Mouse (Mus musculus): ENCODE data around the gene Rpl24. TPM values are rescaled to one million over a fixed set of nuclear protein-coding genes. Genes with fewer than 3 reads are reported as not detected.

The Rpl24 gene
- total RNA-seq, 2 experiments from 2014 or later = 532 to 562 TPM

Other genes starting within 250 kb of the Rpl24 start
- gene Nfkbiz, start 127.4 kb upstream of the Rpl24 start, total RNA-seq (2021) = 1 to 10 TPM; 2.9 to 3.3 TPM
- gene Nxpe3, start 71.0 kb upstream of the Rpl24 start, total RNA-seq (2021) = under 1 TPM; 0.45 to 0.54 TPM
- 1 to 10 TPM; 5.8 to 7.7 TPM for gene Cep97, start 31.4 kb upstream of the Rpl24 start, total RNA-seq (2021)
- 10 to 100 TPM; 11.5 to 12.5 TPM for gene Zbtb11, start 7.6 kb downstream of the Rpl24 start, total RNA-seq (2021)
- gene Pcnp, start 63.5 kb downstream of the Rpl24 start, total RNA-seq (2021) = 10 to 100 TPM; 54.5 to 56.1 TPM
- 10 to 100 TPM; 10.9 to 13.0 TPM for gene Trmt10c, start 71.5 kb downstream of the Rpl24 start, total RNA-seq (2021)
- 10 to 100 TPM; 17.9 to 18.7 TPM for gene Senp7, start 82.1 kb downstream of the Rpl24 start, total RNA-seq (2021)
- under 1 TPM; 0.15 to 0.17 TPM for gene Impg2, start 238.0 kb downstream of the Rpl24 start, total RNA-seq (2021)